Mouse (Mus musculus): ENCODE results near the gene Dis3l2.
A peak's percentile ranks its signal among the peaks of the same experiment; 100 is the strongest.

- peak in 1 of 2 experiments; percentile 42; a peak in 2 of 4 replicates for TF ChIP-seq CTCF (conservative IDR thresholded peaks at IDR 0.05 in 1 of 2, IDR thresholded peaks at IDR 0.05 in 1 of 2; ENCODE audit: low read depth in 2 of 2, low read length in 2 of 2)
- no peak for TF ChIP-seq EP300 (IDR thresholded peaks at IDR 0.05; ENCODE audit: low read length)
- 0 out of 2 replicates have a peak, but pooled peaks have one; percentile 28 for TF ChIP-seq POLR2A (IDR thresholded peaks at IDR 0.05; ENCODE audit: low read depth, low read length)
- TF ChIP-seq ZC3H11A (IDR thresholded peaks at IDR 0.05; ENCODE audit: low read depth, low read length): no peak
- TF ChIP-seq HCFC1 (IDR thresholded peaks at IDR 0.05; ENCODE audit: low read depth, low read length): no peak
- 0 out of 2 replicates have a peak, but pooled peaks have one; percentile 21 for TF ChIP-seq UBTF (IDR thresholded peaks at IDR 0.05; ENCODE audit: low read depth, low read length)
- no peak for TF ChIP-seq CHD2 (IDR thresholded peaks at IDR 0.05; ENCODE audit: low read length)
Measured at GRCm38 (mm10) chr1:86670279-86671038, 33.1 kb upstream of the Dis3l2 start, which contains the start of gene Nppc.

Measured in CH12.LX (cell line).